Mouse (Mus musculus) lung, postnatal 0 days (tissue): ENCODE measurements at regions not wholly inside any gene's neighbourhood (a gene's known extent, or its start where the extent isn't known, plus 50 kb on each side); places are given as distances from the start of the nearest gene placed in this dataset.

Source experiments
- ATAC-seq: fragments of 200-750 bp; cut with Nextera tagmentation; 2 replicates; pipeline ENCODE4 v1.8.0; 2017; ENCODE audit warnings: moderate library complexity
- DNase-seq: peaks from one replicate; pipeline ENCODE4 v3.0.0-alpha.2; 2016; ENCODE audit warnings: low spot score
- H3K27ac ChIP-seq: fragments of 300-500 bp; sonication (generic); 2 replicates; pipeline ENCODE4 v1.5.1; 2014; ENCODE audit warnings: antibody characterized with exemption, mild to moderate bottlenecking, low read length, mixed read lengths
- H3K27me3 ChIP-seq: fragments of 300-500 bp; sonication (generic); replicated peaks from 2 replicates; pipeline ENCODE4 v1.6.1; 2014; ENCODE audit warnings: low read length, mixed read lengths; ENCODE audit not compliant: insufficient read depth
- H3K36me3 ChIP-seq: fragments of 300-500 bp; sonication (generic); 2 replicates; pipeline ENCODE4 v1.6.1; 2014; ENCODE audit warnings: low read length, mixed read lengths; ENCODE audit not compliant: insufficient read depth
- H3K4me1 ChIP-seq: fragments of 300-500 bp; sonication (generic); 2 replicates; pipeline ENCODE4 v1.6.1; 2014; ENCODE audit warnings: antibody characterized with exemption, low read depth, low read length, mixed read lengths; ENCODE audit not compliant: insufficient read depth
- H3K4me2 ChIP-seq: fragments of 300-500 bp; sonication (generic); replicated peaks from 2 replicates; pipeline ENCODE4 v1.6.1; 2014; ENCODE audit warnings: low read depth, mild to moderate bottlenecking, low read length, moderate library complexity, mixed read lengths
- H3K4me3 ChIP-seq: fragments of 300-500 bp; sonication (generic); 2 replicates; pipeline ENCODE4 v1.5.1; 2014; ENCODE audit warnings: low read depth, low read length
- H3K9ac ChIP-seq: fragments of 300-500 bp; sonication (generic); replicated peaks from 2 replicates; pipeline ENCODE4 v1.6.1; 2014; ENCODE audit warnings: low read depth, mild to moderate bottlenecking
- H3K9me3 ChIP-seq: fragments of 300-500 bp; sonication (generic); 2 replicates; pipeline ENCODE4 v1.6.1; 2016; ENCODE audit warnings: low read length, mixed read lengths
- CTCF ChIP-seq: IDR thresholded peaks from 2 replicates; pipeline ENCODE4 v1.5.1; 2016; ENCODE audit warnings: antibody characterized with exemption, mild to moderate bottlenecking
- EP300 ChIP-seq: IDR thresholded peaks from 2 replicates; pipeline ENCODE4 v1.6.1; 2016; ENCODE audit warnings: antibody characterized with exemption, mild to moderate bottlenecking, control low read depth
- WGBS: fragments of 180-500 bp; shearing (Covaris S2); extraction: QIAGEN DNeasy Blood & Tissue Kit; methylation state at CpG from one replicate; pipeline ENCODE4 v1.1.7; 2014; 5-methylcytosine and 5-hydroxymethylcytosine counted together

DNA sequence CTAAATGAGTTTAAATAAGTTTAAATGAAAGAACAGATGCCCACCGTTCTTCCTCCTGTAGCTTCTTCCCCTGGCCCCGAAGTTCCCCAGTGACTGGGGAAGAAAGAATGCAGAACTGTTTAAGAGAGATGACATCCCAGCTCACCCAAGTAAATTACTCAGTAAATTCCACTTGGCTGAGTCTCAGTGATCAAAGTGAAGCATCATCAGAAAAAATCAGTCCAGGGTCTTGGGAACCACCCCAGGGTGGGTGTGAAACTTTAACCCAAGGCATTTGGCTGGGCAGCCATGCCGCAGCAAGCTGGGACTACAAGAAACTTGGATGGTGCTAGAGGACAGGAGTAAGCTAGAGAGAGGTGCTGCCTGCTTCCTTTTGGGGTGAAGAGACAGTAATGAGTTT, 133.9 kb downstream of the Emx2 start:
- no peaks in the 10 kb centered on the region for H3K4me1 ChIP-seq
- H3K9ac ChIP-seq = no peak overlapping the region
- no peaks in the 10 kb centered on the region for H3K27me3 ChIP-seq
- no peak overlapping the region for H3K27ac ChIP-seq
- DNase-seq = no peak
- TF ChIP-seq EP300 (no peak), CTCF (no peak)
- H3K36me3 ChIP-seq = no peaks in the 10 kb centered on the region
- H3K4me3 ChIP-seq = no peak overlapping the region
- ATAC-seq = no peak
- WGBS = 73% methylated on average over 3 of the region's 3 CpGs
- no peak overlapping the region for H3K4me2 ChIP-seq
- H3K9me3 ChIP-seq = no peaks in the 10 kb centered on the region

DNA sequence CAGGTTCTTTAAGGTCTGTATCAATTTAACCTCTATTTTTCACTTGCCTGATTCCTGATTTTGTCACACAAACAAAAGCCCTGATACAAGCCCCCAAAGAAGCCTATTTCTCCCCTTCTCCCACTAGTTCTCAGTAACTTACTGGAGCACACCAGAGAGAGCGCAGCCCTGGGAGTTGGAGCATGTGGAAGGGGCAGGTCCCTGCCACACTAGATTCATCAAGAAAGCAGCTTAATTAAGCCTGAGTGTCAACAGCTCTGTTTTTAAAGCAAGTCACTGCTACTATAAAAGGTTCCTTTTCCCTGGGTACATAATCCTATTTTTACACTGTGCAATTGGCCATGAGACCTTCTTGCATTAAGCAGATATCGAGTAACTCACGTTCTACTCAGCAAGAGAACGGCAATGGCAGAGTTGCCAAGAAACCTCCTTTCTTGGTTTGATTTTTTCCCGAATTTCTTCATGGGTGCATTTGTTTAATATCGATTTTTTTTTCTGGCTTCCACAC, 166.2 kb downstream of the Emx2 start:
- DNase-seq (no peak), ATAC-seq (no peak)
- H3K4me3 ChIP-seq = no peak overlapping the region
- no peaks in the 10 kb centered on the region for H3K36me3 ChIP-seq
- TF ChIP-seq CTCF = no peak
- no peak for TF ChIP-seq EP300
- no peak overlapping the region for H3K9ac ChIP-seq
- H3K9me3 ChIP-seq = no peaks in the 10 kb centered on the region
- 79% methylated on average over 6 of the region's 6 CpGs for WGBS
- H3K4me1 ChIP-seq = no peaks in the 10 kb centered on the region
- no peak overlapping the region for H3K27ac ChIP-seq
- no peaks in the 10 kb centered on the region for H3K27me3 ChIP-seq
- no peak overlapping the region for H3K4me2 ChIP-seq

DNA sequence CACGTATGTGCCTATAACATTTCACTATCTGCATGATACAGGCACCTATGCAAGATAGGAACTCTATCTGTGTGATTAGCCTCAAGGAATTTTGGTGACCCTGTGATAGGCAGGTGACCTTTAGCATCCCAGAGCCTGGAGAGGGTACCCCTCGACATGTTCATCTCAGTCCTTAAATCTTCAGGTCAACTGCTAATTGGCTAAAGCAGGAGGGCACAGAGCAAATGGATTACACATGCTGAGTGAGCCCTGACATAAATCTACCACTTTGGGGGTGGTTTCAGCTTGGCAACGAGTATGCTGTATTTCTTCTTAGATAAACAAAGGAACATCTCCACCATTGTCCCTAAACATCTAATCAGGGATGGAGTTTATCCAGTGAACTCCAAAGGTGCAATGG, 169.5 kb downstream of the Emx2 start:
- DNase-seq (no peak), ATAC-seq (no peak)
- no peaks in the 10 kb centered on the region for H3K4me1 ChIP-seq
- H3K9ac ChIP-seq = no peak overlapping the region
- H3K27me3 ChIP-seq = no peaks in the 10 kb centered on the region
- no peaks in the 10 kb centered on the region for H3K9me3 ChIP-seq
- H3K4me3 ChIP-seq = no peak overlapping the region
- no peak overlapping the region for H3K4me2 ChIP-seq
- TF ChIP-seq EP300 = no peak
- TF ChIP-seq CTCF = no peak
- H3K27ac ChIP-seq = no peak overlapping the region
- 48% methylated on average over 3 of the region's 3 CpGs for WGBS
- no peaks in the 10 kb centered on the region for H3K36me3 ChIP-seq

DNA sequence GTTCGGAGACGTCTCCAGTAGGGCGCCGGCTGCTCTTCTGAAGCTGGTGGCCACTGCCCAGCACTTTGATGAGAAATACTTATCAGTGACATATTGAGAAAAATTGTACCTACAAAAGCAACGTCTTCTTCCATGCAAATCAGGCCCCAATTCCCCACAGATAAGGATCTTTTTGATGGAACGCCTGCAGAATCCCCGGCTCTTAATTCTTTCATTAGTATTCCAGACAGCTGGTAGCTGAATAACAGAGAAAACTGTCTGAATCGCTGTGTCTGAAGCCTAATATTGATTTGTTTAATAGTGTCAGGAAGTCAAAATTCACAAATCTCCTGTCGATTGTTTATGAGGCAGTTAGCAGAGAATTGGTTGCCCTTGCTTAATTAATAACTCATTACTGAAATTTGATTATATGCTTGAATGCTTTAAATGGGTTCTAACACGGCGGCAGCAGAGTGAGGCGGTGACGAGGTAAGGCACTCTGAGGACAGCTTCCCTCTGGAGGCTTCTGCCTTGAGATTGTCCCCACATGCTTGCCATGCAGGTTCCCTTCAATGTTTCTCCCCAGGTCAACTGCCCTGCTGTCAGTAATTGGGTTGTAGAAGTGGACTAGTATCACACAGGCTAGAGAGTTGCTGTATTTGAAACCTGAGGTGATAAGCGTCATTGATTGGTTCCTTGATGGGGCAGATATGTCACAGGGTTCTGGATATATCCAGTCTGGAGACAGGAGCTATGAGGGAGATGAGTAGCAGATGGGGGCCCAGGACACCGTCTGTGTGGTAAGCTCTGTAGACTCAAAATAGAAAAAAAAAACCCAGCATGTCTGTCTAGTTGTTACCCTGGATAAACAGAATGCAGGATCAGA, 170.4 kb downstream of the Emx2 start:
- Histone ChIP-seq H3K9ac (no peak overlapping the region), H3K4me3 (no peak overlapping the region), H3K27ac (no peak overlapping the region), H3K36me3 (no peaks in the 10 kb centered on the region), H3K4me2 (no peak overlapping the region), H3K9me3 (no peaks in the 10 kb centered on the region), H3K4me1 (no peaks in the 10 kb centered on the region), H3K27me3 (no peaks in the 10 kb centered on the region)
- DNase-seq (no peak), ATAC-seq (no peak)
- TF ChIP-seq CTCF (no peak), EP300 (no peak)
- WGBS = 64% methylated on average over 15 of the region's 15 CpGs

DNA sequence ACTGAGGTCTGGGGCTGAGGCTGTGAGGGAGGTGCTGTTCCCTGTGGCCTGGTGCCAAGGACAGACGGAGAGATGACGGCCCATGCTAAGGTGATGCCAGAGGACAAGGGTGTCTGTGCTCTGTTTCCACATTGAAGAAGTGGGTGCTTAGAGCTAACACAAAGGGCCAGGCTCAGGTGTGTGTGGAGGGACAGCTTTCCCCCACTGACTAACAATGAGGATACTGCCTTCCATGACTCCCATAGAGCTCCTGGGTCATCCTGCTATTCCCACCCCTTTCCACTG, 170.9 kb downstream of the Emx2 start:
- no peak for TF ChIP-seq EP300
- TF ChIP-seq CTCF = no peak
- ATAC-seq (no peak), DNase-seq (no peak)
- Histone ChIP-seq H3K9me3 (no peaks in the 10 kb centered on the region), H3K4me1 (no peaks in the 10 kb centered on the region), H3K4me2 (no peak overlapping the region), H3K36me3 (no peaks in the 10 kb centered on the region), H3K9ac (no peak overlapping the region), H3K27me3 (no peaks in the 10 kb centered on the region), H3K4me3 (no peak overlapping the region), H3K27ac (no peak overlapping the region)
- WGBS = 64% methylated on average over 2 of the region's 2 CpGs

DNA sequence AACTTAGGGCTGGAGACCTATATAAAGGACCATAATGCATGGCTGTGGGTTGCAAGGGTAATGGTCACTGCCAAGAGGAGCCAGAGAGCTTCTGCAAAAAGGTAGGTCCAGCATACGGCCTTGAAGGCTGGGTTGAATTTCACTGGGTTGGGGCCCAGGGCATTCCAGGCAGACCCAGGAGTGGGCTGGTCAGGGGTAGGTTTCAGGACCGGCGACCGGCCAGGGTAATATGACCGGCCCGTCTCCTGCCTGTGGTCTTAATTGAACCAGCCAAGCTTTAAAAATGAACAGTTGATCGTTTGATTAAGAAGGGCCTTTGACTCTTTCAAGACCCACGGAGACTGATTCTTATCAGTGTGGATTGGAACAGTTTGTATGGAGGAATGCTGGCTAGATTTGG, 171.9 kb downstream of the Emx2 start:
- H3K27me3 ChIP-seq = no peaks in the 10 kb centered on the region
- no peak overlapping the region for H3K27ac ChIP-seq
- no peaks in the 10 kb centered on the region for H3K4me1 ChIP-seq
- TF ChIP-seq EP300 (no peak), CTCF (no peak)
- DNase-seq (no peak), ATAC-seq (no peak)
- no peak overlapping the region for H3K9ac ChIP-seq
- H3K9me3 ChIP-seq = no peaks in the 10 kb centered on the region
- no peaks in the 10 kb centered on the region for H3K36me3 ChIP-seq
- WGBS = 84% methylated on average over 8 of the region's 8 CpGs
- H3K4me2 ChIP-seq = no peak overlapping the region
- no peak overlapping the region for H3K4me3 ChIP-seq

DNA sequence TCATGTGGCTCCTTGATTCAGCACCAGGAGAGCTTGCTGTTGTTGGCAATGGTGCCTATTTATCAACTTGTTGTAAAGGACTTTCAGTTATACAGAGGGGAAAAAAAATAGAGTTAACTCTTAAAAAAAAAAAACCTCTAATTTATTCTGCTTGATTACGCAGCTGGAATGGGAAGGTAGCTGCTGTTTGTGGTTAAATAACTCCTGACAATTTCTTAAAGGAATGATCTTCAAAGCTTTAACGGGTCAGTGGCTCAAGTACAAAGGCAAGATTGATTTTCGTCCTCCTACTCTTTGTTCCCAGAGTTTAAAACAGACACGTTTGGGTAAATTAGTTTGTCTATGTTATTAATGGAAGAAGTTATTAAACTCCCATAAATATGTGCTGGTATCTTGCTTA, 172.5 kb downstream of the Emx2 start:
- H3K9ac ChIP-seq = no peak overlapping the region
- TF ChIP-seq EP300 (no peak), CTCF (no peak)
- no peaks in the 10 kb centered on the region for H3K9me3 ChIP-seq
- no peaks in the 10 kb centered on the region for H3K27me3 ChIP-seq
- H3K4me3 ChIP-seq = no peak overlapping the region
- 56% methylated on average over 4 of the region's 4 CpGs for WGBS
- no peak overlapping the region for H3K4me2 ChIP-seq
- H3K36me3 ChIP-seq = no peaks in the 10 kb centered on the region
- no peak overlapping the region for H3K27ac ChIP-seq
- ATAC-seq (no peak), DNase-seq (no peak)
- no peaks in the 10 kb centered on the region for H3K4me1 ChIP-seq
